Mouse (Mus musculus) spleen, postnatal 10 days (tissue): Measurements from ENCODE around the gene Fzd10.

Experiments
- DNase-seq, 2 experiments: peaks; one replicate each; pipeline ENCODE4 v3.0.0; 2021 to 2022; ENCODE audit warnings: low spot score in 2 of 2

Fzd10 gene

GRCm38 (mm10) chr5:128601036-128602019, 684 bp downstream of the Fzd10 start:
- DNase-seq: no peak

- no peak for DNase-seq
Observed at GRCm38 (mm10) chr5:128603693-128604092, 3.0 kb downstream of the Fzd10 start.

- DNase-seq: no peak
Observed at GRCm38 (mm10) chr5:128606596-128606995, 6.0 kb downstream of the Fzd10 start.

DNA sequence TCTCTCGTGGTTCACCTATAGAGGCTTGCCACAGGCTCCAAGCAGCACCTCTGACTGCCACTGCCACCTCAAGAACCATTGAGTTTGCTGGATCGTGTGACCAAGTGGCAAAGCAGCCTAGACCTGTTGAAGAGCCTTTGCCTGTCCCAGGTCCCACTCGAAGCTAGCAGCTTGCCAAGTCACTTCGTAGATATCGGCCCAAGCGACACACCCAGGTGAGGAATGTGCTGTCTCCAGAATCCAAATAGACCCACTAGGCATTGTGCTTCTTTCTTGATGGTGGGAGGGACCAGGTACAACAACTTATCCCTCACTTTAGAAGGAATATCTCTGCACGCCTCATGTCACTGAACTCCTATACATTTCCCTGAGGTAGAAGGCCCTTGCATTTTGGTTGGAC, 8.4 kb downstream of the Fzd10 start:
- DNase-seq: no peak

GRCm38 (mm10) chr5:128617621-128618020, 17.0 kb downstream of the Fzd10 start:
- peak in 1 of 2 experiments; percentile 20 for DNase-seq

DNA sequence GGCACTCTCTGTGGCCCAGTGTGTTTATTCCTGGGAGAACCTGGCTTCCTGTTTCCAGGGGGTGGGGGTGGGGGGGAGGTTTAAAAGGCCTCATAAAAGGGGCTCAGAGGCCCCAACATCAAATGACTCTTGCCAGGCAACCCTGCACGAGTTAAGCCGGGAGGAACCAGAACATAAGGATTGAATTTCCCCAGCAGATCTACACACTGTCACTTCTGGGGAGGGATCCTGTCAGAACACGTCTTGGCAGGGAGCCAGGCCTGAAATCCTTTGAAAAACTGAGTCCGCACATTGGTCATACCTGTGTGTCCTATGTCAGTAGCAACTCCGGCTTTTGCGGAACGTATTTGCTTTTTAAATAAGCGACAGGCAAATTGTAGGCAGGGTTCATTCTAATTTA, 19.3 kb downstream of the Fzd10 start:
- DNase-seq: no peak

DNA sequence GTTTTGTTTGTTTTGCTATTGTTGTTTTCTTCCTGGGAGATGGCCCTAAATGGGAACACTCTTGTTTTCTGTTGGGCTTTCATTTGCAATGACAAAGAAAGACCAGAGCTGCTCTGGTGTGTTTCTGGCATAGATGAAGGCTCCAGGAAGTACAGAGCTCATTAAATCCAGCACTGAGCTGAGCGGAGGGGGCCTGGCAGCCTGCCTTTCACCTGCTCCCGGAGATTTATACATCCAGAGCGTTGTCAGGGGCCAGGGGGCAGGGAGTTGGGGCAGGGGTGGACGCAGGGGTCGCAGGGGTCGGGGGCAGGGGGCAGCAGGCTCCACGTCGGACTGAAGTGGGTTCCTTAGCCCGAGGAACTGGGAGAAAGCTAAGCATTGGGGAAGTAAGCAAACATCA, 19.8 kb downstream of the Fzd10 start:
- DNase-seq: no peak

DNA sequence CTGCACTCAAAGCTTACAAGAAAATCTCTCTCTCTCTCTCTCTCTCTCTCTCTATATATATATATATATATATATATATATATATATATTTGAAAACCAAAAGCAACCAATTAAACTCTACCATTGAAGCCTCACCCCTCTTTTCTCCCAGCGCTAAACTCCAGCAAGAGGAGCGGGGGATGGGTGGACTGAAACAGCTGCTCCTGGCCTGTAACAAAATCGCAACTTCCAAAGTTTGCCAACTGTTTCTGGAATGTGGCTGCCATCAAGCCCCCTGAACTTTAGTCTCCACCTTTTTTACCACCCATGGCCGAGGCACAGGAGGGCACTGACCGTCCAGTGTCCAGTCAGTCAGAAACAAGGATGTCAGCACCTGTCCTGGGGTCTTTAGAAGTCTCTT, 27.1 kb downstream of the Fzd10 start:
- DNase-seq: no peak

DNA sequence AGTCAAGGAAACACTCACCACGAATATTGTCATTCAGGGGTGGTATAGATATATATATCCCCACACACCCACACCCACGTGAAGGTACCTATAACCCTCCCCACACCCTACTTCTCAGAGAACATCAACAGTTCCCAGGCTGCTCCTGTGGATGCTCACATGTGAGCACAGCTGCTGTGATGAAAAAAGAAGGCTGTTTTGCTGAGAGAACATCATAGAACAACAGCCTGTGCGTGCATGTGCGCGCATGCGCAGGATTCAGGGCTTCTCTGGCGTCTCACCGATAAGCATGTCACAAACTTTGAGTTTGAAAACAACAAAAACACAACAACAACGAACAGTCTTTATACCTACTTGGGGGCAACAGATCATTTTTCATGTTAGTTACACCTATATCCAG, 36.0 kb downstream of the Fzd10 start:
- no peak for DNase-seq

GRCm38 (mm10) chr5:128637071-128638015, 36.7 kb downstream of the Fzd10 start:
- no peak for DNase-seq

GRCm38 (mm10) chr5:128638716-128639115, 38.1 kb downstream of the Fzd10 start:
- no peak for DNase-seq

DNA sequence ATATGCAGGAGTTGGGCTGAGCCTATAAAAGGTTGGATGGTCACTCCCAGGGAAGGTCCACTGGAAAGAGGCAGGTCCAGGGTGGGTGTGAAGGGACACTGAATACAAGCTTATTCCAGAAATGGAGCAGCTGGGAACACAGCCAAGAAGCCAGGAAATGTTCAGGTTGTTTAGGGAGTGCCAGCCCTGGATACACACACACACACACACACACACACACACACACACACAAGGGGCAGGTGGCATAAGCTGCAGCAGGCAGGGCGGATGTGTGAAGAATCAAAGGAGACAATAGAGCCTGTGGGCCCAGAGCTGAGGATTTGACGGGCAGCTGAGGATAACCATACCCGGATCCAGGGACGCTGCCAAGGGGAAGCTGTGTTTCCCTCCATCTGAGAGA, 42.4 kb downstream of the Fzd10 start:
- DNase-seq: no peak

- DNase-seq: no peak
Observed at GRCm38 (mm10) chr5:128645720-128646119, 45.1 kb downstream of the Fzd10 start.

DNA sequence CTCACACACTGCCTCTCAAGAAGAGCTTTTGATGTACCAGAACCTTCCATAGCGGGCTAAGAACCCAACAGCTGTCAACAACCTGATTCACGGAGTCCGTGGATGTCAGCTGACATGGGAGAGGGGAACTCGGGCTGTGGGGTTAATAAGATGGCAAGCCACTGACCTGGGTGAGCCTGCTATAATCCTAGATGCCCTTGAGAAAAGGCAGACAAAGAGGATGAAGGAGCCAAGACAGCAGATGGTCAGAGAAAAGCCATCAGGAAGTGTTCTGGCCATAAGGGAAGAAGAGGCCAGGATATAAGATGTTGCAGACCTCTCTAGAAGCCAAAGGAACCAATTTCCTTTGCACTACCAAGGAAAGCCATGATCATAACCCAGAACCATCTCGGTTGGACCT, 45.6 kb downstream of the Fzd10 start:
- no peak for DNase-seq

DNA sequence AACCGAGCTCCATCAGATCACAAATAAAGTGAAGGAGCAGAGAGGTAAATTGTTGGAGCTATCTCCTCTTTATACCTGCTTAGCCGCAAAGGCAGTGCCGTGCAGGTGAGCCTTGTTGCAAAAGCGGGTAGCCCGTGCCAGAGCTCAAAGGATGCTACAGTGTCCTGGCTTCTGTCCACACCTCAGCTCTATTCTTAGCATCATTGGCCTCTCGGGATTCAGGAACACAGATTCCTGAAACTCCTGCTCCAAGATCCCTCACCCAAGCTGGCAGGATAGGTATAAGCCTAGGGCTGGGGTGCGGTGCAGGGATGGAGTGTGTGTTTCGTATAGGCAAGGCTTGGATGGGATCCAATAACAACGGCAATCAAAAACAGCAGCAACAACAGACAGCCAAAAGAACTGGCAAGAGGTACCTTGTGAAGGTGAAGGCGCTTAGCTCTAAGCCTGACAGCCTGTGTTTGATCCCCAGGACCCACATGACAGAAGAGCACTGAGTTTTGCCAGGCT, 46.6 kb downstream of the Fzd10 start:
- no peak for DNase-seq

GRCm38 (mm10) chr5:128649336-128649897, 48.8 kb downstream of the Fzd10 start:
- DNase-seq: no peak
